Mouse (Mus musculus): ENCODE data around the gene Olfr594. TPM values are rescaled to one million over a fixed set of nuclear protein-coding genes. Genes with fewer than 3 reads are reported as not detected.
"Not testable (repeated sequence)": the region's sequence is repeated elsewhere in the genome, so short reads cannot be mapped to it uniquely, and the experiment has no call there.

Olfr594 gene
- total RNA-seq (2021): not detected
- long read RNA-seq, experiment 1: 0 reads
- long read RNA-seq, experiment 2: 0 reads

- intact Hi-C loops (cut with DNase I; ENCODE audit: low total_unique reads): no loop called here
- DNase-seq: no peak
Observed at GRCm38 (mm10) chr7:103216696-103217095, at the start of gene Olfr594. Gene Olfr594 (plus strand): TSS chr7:103216996.

- DNase-seq: no peak
- intact Hi-C loops (cut with DNase I; ENCODE audit: low total_unique reads): no loop called here
Observed at GRCm38 (mm10) chr7:103169697-103170096, 47.1 kb upstream of the Olfr594 start.

DNA sequence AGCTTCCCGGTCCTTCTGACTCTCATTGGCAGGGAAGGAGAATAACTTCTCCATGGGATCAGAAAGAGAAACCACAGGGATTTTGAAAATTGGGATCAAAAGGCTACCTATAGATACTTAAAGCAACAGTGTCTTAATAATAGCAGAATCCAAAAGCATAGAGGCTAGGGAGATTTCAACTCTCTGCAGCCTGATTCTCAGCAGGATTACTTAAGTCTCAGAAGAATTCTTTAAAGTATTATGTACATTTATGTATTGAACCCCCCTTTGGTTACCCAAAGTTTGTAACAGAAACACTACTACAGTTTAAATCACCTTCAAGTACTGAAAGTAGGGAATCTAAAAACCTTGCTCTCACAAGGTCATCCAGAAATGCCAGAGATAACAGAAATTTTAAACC lies 38.6 kb upstream of the Olfr594 start, which contains the start of gene Olfr591:
Olfr591 (minus strand) TSS at position 101 of the 400 bp plus-strand sequence.
- DNase-seq: no peak
- intact Hi-C loops (cut with DNase I; ENCODE audit: low total_unique reads): no loop called here

DNA sequence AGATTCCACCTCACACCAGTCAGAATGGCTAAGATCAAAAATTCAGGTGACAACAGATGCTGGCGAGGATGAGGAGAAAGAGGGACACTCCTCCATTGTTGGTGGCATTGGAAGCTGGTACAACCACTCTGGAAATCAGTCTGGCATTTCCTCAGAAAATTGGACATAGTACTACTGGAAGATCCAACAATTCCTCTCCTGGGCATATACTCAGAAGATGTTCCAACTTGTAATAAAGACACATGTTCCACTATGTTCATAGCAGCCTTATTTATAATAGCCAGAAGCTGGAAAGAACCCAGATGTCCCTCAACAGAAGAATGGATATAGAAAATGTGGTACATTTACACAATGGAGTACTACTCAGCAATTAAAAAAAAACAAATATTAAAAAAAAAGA lies 32.3 kb upstream of the Olfr594 start, which contains the start of gene Olfr592:
Olfr592 (plus strand) TSS at position 301 of the 400 bp plus-strand sequence.
- intact Hi-C loops (cut with DNase I; ENCODE audit: low total_unique reads); DNase-seq: not testable (repeated sequence)

DNA sequence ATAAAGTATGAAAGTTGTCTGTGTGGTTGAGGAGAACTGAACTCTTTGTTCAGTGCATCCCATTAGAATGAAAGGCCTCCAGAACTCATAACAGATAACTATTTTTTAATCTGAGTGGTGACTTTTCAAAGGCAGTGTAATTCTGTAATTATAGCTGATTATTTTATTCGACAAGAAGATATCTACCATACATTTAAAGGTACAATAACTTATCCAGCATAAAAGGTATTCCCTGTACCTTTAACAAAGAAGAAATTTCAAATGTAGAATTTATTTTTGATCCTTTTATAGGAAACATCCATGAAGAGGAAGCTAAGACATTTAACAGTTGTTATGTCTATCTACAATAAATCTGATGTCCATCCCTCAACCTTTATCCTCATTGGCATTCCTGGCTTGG lies 5.2 kb upstream of the Olfr594 start, which contains the start of gene Olfr593:
Olfr593 (plus strand) TSS at position 301 of the 400 bp plus-strand sequence.
- intact Hi-C loops (cut with DNase I; ENCODE audit: low total_unique reads): no loop called here
- DNase-seq: no peak

DNA sequence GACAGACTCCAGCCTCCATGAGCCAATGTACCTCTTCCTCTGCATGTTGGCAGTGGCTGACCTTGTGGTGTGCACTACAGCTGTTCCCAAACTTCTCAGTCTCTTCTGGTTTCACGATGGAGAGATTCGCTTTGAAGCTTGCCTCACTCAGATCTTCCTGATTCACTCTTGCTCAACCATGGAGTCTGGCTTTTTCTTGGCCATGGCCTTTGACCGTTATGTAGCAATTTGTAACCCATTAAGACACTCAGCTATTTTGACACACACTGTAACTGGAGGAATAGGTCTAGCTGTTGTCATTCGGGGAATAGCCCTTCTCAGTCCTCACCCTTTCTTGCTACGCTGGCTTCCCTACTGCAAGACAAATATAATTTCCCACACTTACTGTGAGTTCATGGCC lies 4.7 kb upstream of the Olfr594 start:
- DNase-seq; intact Hi-C loops (cut with DNase I; ENCODE audit: low total_unique reads): not testable (repeated sequence)

GRCm38 (mm10) chr7:103252405-103252804 lies 35.6 kb downstream of the Olfr594 start, which contains the start of gene Usp17ld:
Gene Usp17ld (minus strand): TSS chr7:103252505.
- intact Hi-C loops (cut with DNase I; ENCODE audit: low total_unique reads); DNase-seq: not testable (repeated sequence)

Small RNAs within 50 kb of the gene (microRNA-seq; reads per million reads assigned to microRNA genes)
- gene Gm23550 (0 reads per million in 2 experiments), gene Gm25171 (0 reads per million in 2 experiments)

Other genes with a start within 250 kb of the Olfr594 start
- not detected for gene Olfr577, start 241.1 kb upstream of the Olfr594 start, total RNA-seq (2021)
- gene Olfr578, start 227.7 kb upstream of the Olfr594 start, total RNA-seq (2021): not detected
- not detected for gene Olfr582, start 179.0 kb upstream of the Olfr594 start, total RNA-seq (2021)
- gene Olfr583, start 165.7 kb upstream of the Olfr594 start, total RNA-seq (2021): not detected
- not detected for gene Olfr584, start 135.1 kb upstream of the Olfr594 start, total RNA-seq (2021)
- not detected for gene Olfr585, start 119.3 kb upstream of the Olfr594 start, total RNA-seq (2021)
- not detected for gene Olfr586, start 91.4 kb upstream of the Olfr594 start, total RNA-seq (2021)
- not detected for gene Olfr588-ps1, start 76.1 kb upstream of the Olfr594 start, total RNA-seq (2021)
- gene Olfr589, start 60.6 kb upstream of the Olfr594 start, total RNA-seq (2021): not detected
- not detected for gene Olfr591, start 38.7 kb upstream of the Olfr594 start, total RNA-seq (2021)
- not detected for gene Olfr592, start 32.2 kb upstream of the Olfr594 start, total RNA-seq (2021)
- gene Olfr593, start 5.1 kb upstream of the Olfr594 start, total RNA-seq (2021): not detected
- not detected for gene Usp17ld, start 35.5 kb downstream of the Olfr594 start, total RNA-seq (2021)
- gene Olfr596, start 88.7 kb downstream of the Olfr594 start, total RNA-seq (2021): not detected
- gene Olfr597, start 99.3 kb downstream of the Olfr594 start, total RNA-seq (2021): not detected
- gene Olfr598, start 106.6 kb downstream of the Olfr594 start, total RNA-seq (2021): not detected
- gene Olfr599, start 118.9 kb downstream of the Olfr594 start, total RNA-seq (2021): not detected
- gene Olfr600, start 132.7 kb downstream of the Olfr594 start, total RNA-seq (2021): not detected
- not detected for gene Olfr601, start 145.7 kb downstream of the Olfr594 start, total RNA-seq (2021)
- gene Olfr603, start 169.2 kb downstream of the Olfr594 start, total RNA-seq (2021): not detected
- not detected for gene Usp17lc, start 198.1 kb downstream of the Olfr594 start, total RNA-seq (2021)
- not detected for gene Olfr605, start 228.4 kb downstream of the Olfr594 start, total RNA-seq (2021)
- gene Olfr606, start 232.1 kb downstream of the Olfr594 start, total RNA-seq (2021): not detected
- gene Olfr607, start 247.2 kb downstream of the Olfr594 start, total RNA-seq (2021): not detected